Mouse (Mus musculus) MEL (cell line): Measurements from ENCODE around the gene Dand5. TPM values are rescaled to one million over a fixed set of nuclear protein-coding genes. Genes with fewer than 3 reads are reported as not detected.

Experiments used
- DNase-seq: peaks from one replicate; pipeline ENCODE4 v3.0.0; 2011; ENCODE audit warnings: low read depth, low spot score
- H3K27ac ChIP-seq: 2 replicates; pipeline ENCODE4 v1.5.1; 2012; ENCODE audit warnings: low read depth, mild to moderate bottlenecking, control low read depth, low read length, moderate library complexity; ENCODE audit not compliant: control insufficient read depth
- H3K27me3 ChIP-seq, 2 experiments: fragments of 150-350 bp in 1 of 2; sonication (generic) in 1 of 2; 2 replicates each; pipeline ENCODE4 v1.6.1; 2012; ENCODE audit warnings: low read length in 2 of 2, mild to moderate bottlenecking in 2 of 2, improper control_type of control experiment in 1 of 2, moderate library complexity in 1 of 2; ENCODE audit not compliant: insufficient read depth in 2 of 2, control insufficient read depth in 1 of 2
- H3K36me3 ChIP-seq, 2 experiments: 2 replicates each; pipeline ENCODE4 v1.6.1; 2012 to 2014; ENCODE audit warnings: low read length in 2 of 2, improper control_type of control experiment in 1 of 2, inconsistent platforms in 1 of 2, mild to moderate bottlenecking in 1 of 2; ENCODE audit not compliant: insufficient read depth in 2 of 2, control insufficient read depth in 1 of 2
- H3K4me1 ChIP-seq, 2 experiments: fragments of 150-350 bp in 1 of 2; sonication (generic) in 1 of 2; 2 replicates each; pipeline ENCODE4 v1.6.1; 2012; ENCODE audit warnings: low read length in 2 of 2, improper control_type of control experiment in 1 of 2, mild to moderate bottlenecking in 1 of 2; ENCODE audit not compliant: insufficient read depth in 2 of 2, control insufficient read depth in 1 of 2
- H3K4me3 ChIP-seq, 2 experiments: fragments of 150-350 bp in 1 of 2; sonication (generic) in 1 of 2; 2 replicates each; pipeline ENCODE4 v1.5.1; 2012; ENCODE audit warnings: low read depth in 2 of 2, low read length in 2 of 2, mild to moderate bottlenecking in 2 of 2, moderate library complexity in 2 of 2, control low read depth in 1 of 2, improper control_type of control experiment in 1 of 2; ENCODE audit not compliant: control insufficient read depth in 1 of 2, insufficient read depth in 1 of 2
- H3K79me2 ChIP-seq: 2 replicates; pipeline ENCODE4 v1.6.1; 2012; ENCODE audit warnings: mild to moderate bottlenecking, low read length, moderate library complexity; ENCODE audit not compliant: control insufficient read depth, poor library complexity, insufficient read depth
- H3K9ac ChIP-seq: 2 replicates; pipeline ENCODE4 v1.6.1; 2012; ENCODE audit warnings: low read depth, mild to moderate bottlenecking, control low read depth, low read length, moderate library complexity; ENCODE audit not compliant: control insufficient read depth, poor library complexity, severe bottlenecking
- H3K9me3 ChIP-seq: fragments of 150-350 bp; sonication (generic); replicated peaks from 2 replicates; pipeline ENCODE4 v1.6.1; 2012; ENCODE audit warnings: mild to moderate bottlenecking, low read length, improper control_type of control experiment, moderate library complexity; ENCODE audit not compliant: insufficient read depth
- BHLHE40 ChIP-seq: IDR thresholded peaks from 2 replicates; pipeline ENCODE4 v1.6.1; 2012; ENCODE audit warnings: low read depth, mild to moderate bottlenecking, inconsistent platforms, low read length, improper control_type of control experiment, borderline replicate concordance
- CHD1 ChIP-seq: IDR thresholded peaks from 2 replicates; pipeline ENCODE4 v1.6.1; 2012; ENCODE audit warnings: low read depth, mild to moderate bottlenecking, inconsistent platforms, low read length, improper control_type of control experiment
- CHD2 ChIP-seq: IDR thresholded peaks from 2 replicates; pipeline ENCODE4 v1.6.1; 2011; ENCODE audit warnings: low read length, improper control_type of control experiment
- CTCF ChIP-seq, 3 experiments: IDR thresholded peaks in 2 of 3; conservative IDR thresholded peaks in 1 of 3; 2 replicates each; pipeline ENCODE4 v1.5.1; 2011 to 2012; ENCODE audit warnings: low read length in 3 of 3, low read depth in 2 of 3, mild to moderate bottlenecking in 2 of 3, improper control_type of control experiment in 1 of 3, inconsistent platforms in 1 of 3, mixed read lengths in 1 of 3, moderate library complexity in 1 of 3; ENCODE audit not compliant: control insufficient read depth in 1 of 3, insufficient read depth in 1 of 3, poor library complexity in 1 of 3, severe bottlenecking in 1 of 3
- EP300 ChIP-seq, 2 experiments: IDR thresholded peaks; 2 replicates each; pipeline ENCODE4 v1.6.1; 2011; ENCODE audit warnings: improper control_type of control experiment in 2 of 2, low read length in 2 of 2, low read depth in 1 of 2, mild to moderate bottlenecking in 1 of 2
- GABPA ChIP-seq: IDR thresholded peaks from 2 replicates; pipeline ENCODE4 v1.6.1; 2012; ENCODE audit warnings: low read depth, mild to moderate bottlenecking, inconsistent platforms, low read length, improper control_type of control experiment, moderate library complexity
- HCFC1 ChIP-seq: IDR thresholded peaks from 2 replicates; pipeline ENCODE4 v1.6.1; 2012; ENCODE audit warnings: low read depth, mild to moderate bottlenecking, inconsistent platforms, low read length, improper control_type of control experiment, moderate library complexity
- JUND ChIP-seq: IDR thresholded peaks from 2 replicates; pipeline ENCODE4 v1.6.1; 2011; ENCODE audit warnings: low read depth, mild to moderate bottlenecking, improper control_type of control experiment, low read length
- MAFK ChIP-seq: IDR thresholded peaks from 2 replicates; pipeline ENCODE4 v1.6.1; 2011; ENCODE audit warnings: low read depth, mild to moderate bottlenecking, low read length, improper control_type of control experiment, borderline replicate concordance
- MAZ ChIP-seq: IDR thresholded peaks from 2 replicates; pipeline ENCODE4 v1.6.1; 2012; ENCODE audit warnings: low read depth, mild to moderate bottlenecking, inconsistent platforms, low read length, improper control_type of control experiment
- MEF2A ChIP-seq: IDR thresholded peaks from 2 replicates; pipeline ENCODE4 v1.6.1; 2014; ENCODE audit warnings: low read depth, mild to moderate bottlenecking, inconsistent platforms, low read length, improper control_type of control experiment; ENCODE audit not compliant: poor library complexity, insufficient replicate concordance, severe bottlenecking; ENCODE audit errors: extremely low read depth
- MXI1 ChIP-seq: IDR thresholded peaks from 2 replicates; pipeline ENCODE4 v1.6.1; 2011; ENCODE audit warnings: mild to moderate bottlenecking, low read depth, low read length, improper control_type of control experiment
- MYC ChIP-seq: IDR thresholded peaks from 2 replicates; pipeline ENCODE4 v1.6.1; 2011; ENCODE audit warnings: low read depth, mild to moderate bottlenecking, low read length, improper control_type of control experiment, moderate library complexity
- NELFE ChIP-seq: IDR thresholded peaks from 2 replicates; pipeline ENCODE4 v1.6.1; 2011; ENCODE audit warnings: low read depth, low read length, improper control_type of control experiment
- RAD21 ChIP-seq: IDR thresholded peaks from 2 replicates; pipeline ENCODE4 v1.6.1; 2011; ENCODE audit warnings: mild to moderate bottlenecking, low read depth, low read length, improper control_type of control experiment
- SMC3 ChIP-seq: IDR thresholded peaks from 2 replicates; pipeline ENCODE4 v1.6.1; 2011; ENCODE audit warnings: low read depth, low read length, improper control_type of control experiment
- TBP ChIP-seq: IDR thresholded peaks from 2 replicates; pipeline ENCODE4 v1.8.0; 2011; ENCODE audit warnings: low read depth, low read length, improper control_type of control experiment
- USF1 ChIP-seq: IDR thresholded peaks from 2 replicates; pipeline ENCODE4 v1.6.1; 2014; ENCODE audit warnings: low read depth, mild to moderate bottlenecking, inconsistent platforms, low read length, improper control_type of control experiment, moderate library complexity
- USF2 ChIP-seq, 2 experiments: IDR thresholded peaks; 2 replicates each; pipeline ENCODE4 v1.6.1; 2011 to 2012; ENCODE audit warnings: improper control_type of control experiment in 2 of 2, low read length in 2 of 2, borderline replicate concordance in 1 of 2, inconsistent platforms in 1 of 2, low read depth in 1 of 2, mild to moderate bottlenecking in 1 of 2; ENCODE audit not compliant: insufficient read depth in 1 of 2
- ZC3H11A ChIP-seq: IDR thresholded peaks from 2 replicates; pipeline ENCODE4 v1.6.1; 2012; ENCODE audit warnings: low read depth, mild to moderate bottlenecking, inconsistent platforms, low read length, improper control_type of control experiment
- ZKSCAN1 ChIP-seq: IDR thresholded peaks from 2 replicates; pipeline ENCODE4 v1.6.1; 2012; ENCODE audit warnings: low read depth, mild to moderate bottlenecking, inconsistent platforms, low read length, improper control_type of control experiment, moderate library complexity
- ZMIZ1 ChIP-seq: IDR thresholded peaks from 2 replicates; pipeline ENCODE4 v1.6.1; 2012; ENCODE audit warnings: low read depth, mild to moderate bottlenecking, inconsistent platforms, low read length, improper control_type of control experiment, moderate library complexity
- polyA plus RNA-seq, 2 experiments: library from polyadenylated mRNA; stranded (reverse) in 1 of 2; unstranded in 1 of 2; fragments of >175 nt in 1 of 2; fragments of >200 nt in 1 of 2; gene quantifications; 2 replicates each; pipeline versions ENCODE4 v1.2.1 to v1.2.4; 2012; ENCODE audit warnings: low replicate concordance in 2 of 2, low read depth in 1 of 2; ENCODE audit not compliant: insufficient read length in 2 of 2, insufficient read depth in 1 of 2, missing spikeins in 1 of 2
- total RNA-seq: library from RNA; depleted of rRNA; stranded (reverse); fragments of 300-350 nt; gene quantifications from 2 replicates; pipeline ENCODE4 v1.2.3, GENCODE M21; 2012

The Dand5 gene
- total and polyA plus RNA-seq, 3 experiments, result 1.7 to 2.2 TPM; not detected in 1

- Histone ChIP-seq H3K27ac (no peak overlapping the region), H3K36me3 (no peaks in the 10 kb centered on the region; a peak in 1 of 4 replicates), H3K79me2 (no peaks in the 10 kb centered on the region), H3K9me3 (no peaks in the 10 kb centered on the region), H3K27me3 (no peaks in the 10 kb centered on the region), H3K9ac (no peak overlapping the region), H3K4me1 (no peaks in the 10 kb centered on the region), H3K4me3 (no peak overlapping the region)
- no peak for DNase-seq
- TF ChIP-seq MXI1 (no peak), ZC3H11A (no peak), JUND (no peak), HCFC1 (no peak), MAZ (no peak), ZMIZ1 (no peak), MAFK (no peak), TBP (no peak)
These were observed 43.8 kb downstream of the Dand5 start for GRCm38 (mm10) chr8:84778638-84779380.

DNA sequence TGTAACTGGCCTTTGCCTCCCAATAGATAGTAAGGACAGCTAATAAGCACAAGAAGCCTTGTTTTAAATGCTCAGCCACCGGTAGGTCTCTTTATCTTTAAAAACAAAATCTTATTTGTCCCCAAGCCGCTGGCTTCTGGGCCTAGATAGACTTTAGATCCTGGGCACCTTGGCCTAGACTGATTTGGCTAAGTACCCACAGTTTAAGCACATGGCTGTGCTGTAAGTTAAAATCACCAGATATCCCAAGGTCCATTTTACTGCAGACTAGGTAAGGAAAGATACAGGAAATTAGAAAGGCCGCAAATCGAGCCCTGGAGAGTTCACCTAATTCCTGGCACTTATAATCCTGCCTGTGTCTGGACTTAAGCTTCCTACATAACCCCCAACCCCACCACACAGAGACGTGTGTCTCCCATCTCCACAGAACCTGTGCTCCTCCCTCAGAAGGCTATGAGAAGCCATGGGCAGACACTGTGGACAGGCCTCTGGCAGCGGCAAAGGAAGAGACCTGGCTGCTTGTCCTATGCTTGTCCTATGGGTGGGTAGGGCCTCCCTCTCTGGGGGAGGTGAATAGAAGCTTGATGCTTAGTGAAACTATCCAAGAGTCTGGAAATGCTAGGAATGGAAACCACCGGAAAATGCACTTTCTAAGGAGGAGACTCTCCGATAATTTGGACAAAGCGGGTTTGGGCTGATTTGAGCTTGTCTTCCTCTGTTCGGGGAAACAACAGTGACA is 44.6 kb downstream of the Dand5 start:
- H3K9me3 ChIP-seq, result no peaks in the 10 kb centered on the region
- DNase-seq, result no peak
- H3K27ac ChIP-seq, result no peak overlapping the region
- H3K79me2 ChIP-seq, result no peaks in the 10 kb centered on the region
- TF ChIP-seq EP300 (IDR thresholded peaks at IDR 0.05; ENCODE audit: low read depth in 1 of 2, low read length in 2 of 2), result no peak
- no peak for TF ChIP-seq CHD2
- TF ChIP-seq HCFC1, result no peak
- H3K9ac ChIP-seq, result no peak overlapping the region
- H3K36me3 ChIP-seq, result no peaks in the 10 kb centered on the region; a peak in 1 of 4 replicates
- H3K27me3 ChIP-seq, result no peaks in the 10 kb centered on the region
- no peak overlapping the region for H3K4me3 ChIP-seq
- no peaks in the 10 kb centered on the region for H3K4me1 ChIP-seq

DNA sequence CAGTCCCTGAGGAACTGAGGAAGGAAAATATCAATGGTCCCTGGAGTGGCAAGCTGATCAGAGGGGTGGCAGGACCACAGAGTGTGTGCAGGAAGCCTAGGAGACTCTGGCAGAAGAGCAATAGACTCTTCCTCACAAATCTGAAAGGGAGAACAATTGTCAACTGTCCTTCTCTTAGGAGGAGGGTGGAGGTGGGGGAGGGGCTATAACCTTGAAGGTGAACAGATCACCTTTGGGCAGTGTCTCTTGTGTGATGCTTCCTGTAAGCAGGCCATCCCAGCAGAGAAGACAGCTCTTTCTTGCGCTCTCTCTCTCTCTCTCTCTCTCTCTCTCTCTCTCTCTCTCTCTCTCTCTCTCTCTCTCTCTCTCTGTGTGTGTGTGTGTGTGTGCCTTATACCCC is 46.1 kb downstream of the Dand5 start:
- TF ChIP-seq CTCF (IDR thresholded peaks at IDR 0.05 in 2 of 3, conservative IDR thresholded peaks at IDR 0.05 in 1 of 3; ENCODE audit: control insufficient read depth in 1 of 3, insufficient read depth in 1 of 3, low read depth in 2 of 3, low read length in 3 of 3, poor library complexity in 1 of 3, severe bottlenecking in 1 of 3), result no peak
- no peak for TF ChIP-seq ZMIZ1
- no peak for TF ChIP-seq ZKSCAN1
- no peak for TF ChIP-seq TBP
- no peak for TF ChIP-seq GABPA
- no peak for TF ChIP-seq USF1
- no peak for TF ChIP-seq ZC3H11A
- no peak for TF ChIP-seq RAD21
- no peak for TF ChIP-seq SMC3
- TF ChIP-seq CHD1, result no peak
- no peak for TF ChIP-seq NELFE
- TF ChIP-seq MXI1, result no peak
- no peak for TF ChIP-seq MEF2A
- TF ChIP-seq MYC, result no peak
- TF ChIP-seq BHLHE40, result no peak
- no peak for TF ChIP-seq USF2 (IDR thresholded peaks at IDR 0.05; ENCODE audit: borderline replicate concordance in 1 of 2, insufficient read depth in 1 of 2, low read depth in 1 of 2, low read length in 2 of 2)
- Histone ChIP-seq H3K9me3 (no peaks in the 10 kb centered on the region), H3K4me1 (no peaks in the 10 kb centered on the region), H3K4me3 (no peak overlapping the region), H3K36me3 (peaks cover 0 to 3% of the 10 kb centered on the region in 2 experiments; a peak in 1 of 4 replicates), H3K9ac (no peak overlapping the region), H3K27ac (no peak overlapping the region), H3K27me3 (no peaks in the 10 kb centered on the region), H3K79me2 (no peaks in the 10 kb centered on the region)
- DNase-seq, result no peak
